Mouse (Mus musculus): ENCODE data around the gene Wfdc12. TPM values are rescaled to one million over a fixed set of nuclear protein-coding genes. Genes with fewer than 3 reads are reported as not detected.

Gene Wfdc12
- polyA plus RNA-seq, 1 experiment from 2014 or later: not detected

DNA sequence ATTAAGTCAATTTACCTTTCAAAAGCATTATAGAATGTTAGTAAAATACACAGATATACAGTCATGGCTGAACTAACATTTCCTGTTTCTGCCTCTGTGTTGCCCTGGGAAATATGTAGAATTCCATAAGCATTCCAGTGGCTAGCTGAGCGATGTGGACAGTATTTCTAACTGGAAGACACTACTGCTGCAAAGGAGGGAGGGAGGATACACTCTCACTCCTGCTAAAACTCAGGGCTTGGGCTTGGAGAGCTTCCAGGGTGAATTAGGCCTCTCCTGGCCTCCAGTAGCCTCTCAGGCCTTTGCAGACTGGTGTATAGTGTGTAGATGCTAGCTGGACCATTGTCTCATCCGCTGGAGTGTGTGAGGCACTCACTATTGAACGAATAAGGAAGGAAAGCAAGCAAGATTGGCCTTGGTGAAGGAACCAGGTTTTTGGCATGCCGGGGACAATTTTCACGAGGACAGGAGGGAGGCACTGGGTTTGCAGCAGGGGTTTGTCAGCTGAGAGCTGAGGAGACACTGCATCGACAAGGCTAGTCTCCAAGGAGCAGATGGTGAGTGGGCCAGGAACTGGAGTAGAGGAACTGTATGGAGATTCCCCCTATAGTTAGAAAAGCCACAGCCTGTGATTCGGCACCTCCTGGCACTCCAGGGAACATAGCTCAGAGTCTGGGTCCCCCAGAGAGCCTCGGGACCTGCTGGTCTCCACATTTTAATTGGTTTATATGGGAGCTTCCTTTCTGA lies 15.6 kb downstream of the Wfdc12 start:
- Histone ChIP-seq H3K4me2 (no peak overlapping the region), H3K27ac (no peak overlapping the region), H3K36me3 (ENCODE audit: poor library complexity, severe bottlenecking) (no peaks in the 10 kb centered on the region), H3K27me3 (peaks cover 31% of the 10 kb centered on the region), H3K4me3 (no peak overlapping the region), H3K9me3 (replicated peaks) (no peaks in the 10 kb centered on the region), H3K9ac (no peak overlapping the region), H3K4me1 (peaks cover 16% of the 10 kb centered on the region)
- 76% methylated on average over 8 of the region's 8 CpGs for WGBS
- no peak for ATAC-seq

- H3K36me3 ChIP-seq (ENCODE audit: poor library complexity, severe bottlenecking): no peaks in the 10 kb centered on the region
- no peak overlapping the region for H3K9ac ChIP-seq
- H3K4me3 ChIP-seq: no peak overlapping the region
- H3K9me3 ChIP-seq (replicated peaks): no peaks in the 10 kb centered on the region
- no peak overlapping the region for H3K4me2 ChIP-seq
- 81% methylated on average over 3 of the region's 3 CpGs for WGBS
- peaks cover 20% of the 10 kb centered on the region for H3K4me1 ChIP-seq
- H3K27me3 ChIP-seq: peaks cover 45% of the 10 kb centered on the region
- ATAC-seq: no peak
- no peak overlapping the region for H3K27ac ChIP-seq
These were observed 17.0 kb downstream of the Wfdc12 start for GRCm38 (mm10) chr2:164173394-164173793.

DNA sequence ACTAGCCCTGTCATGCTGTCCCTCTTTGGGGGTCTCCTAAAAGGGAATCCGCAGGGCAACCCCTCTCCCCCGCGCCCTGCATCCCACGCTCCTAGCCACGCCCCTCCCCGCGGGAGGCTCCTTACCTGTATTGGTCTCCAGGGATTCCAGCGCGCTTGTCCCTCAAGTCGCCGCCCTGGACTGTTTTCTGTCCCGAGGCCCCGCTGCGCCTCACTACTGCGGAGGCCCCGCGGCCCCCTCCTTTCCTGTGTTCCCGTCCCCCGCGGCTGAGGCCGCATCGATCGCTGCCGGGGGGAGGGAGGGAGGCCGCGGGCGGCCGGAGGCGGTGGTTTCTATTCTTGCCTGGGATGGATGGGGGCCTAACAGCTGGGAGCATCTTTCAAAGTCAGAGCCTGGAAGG lies 19.5 kb downstream of the Wfdc12 start, which contains the start of gene Kcns1:
TSS of gene Kcns1 (minus strand) at position 212 of the 400 bp plus-strand sequence.
- peak within 1 kb of the TSS; percentile 66 for H3K4me2 ChIP-seq
- H3K27ac ChIP-seq: no peak within 1 kb of the TSS
- H3K4me3 ChIP-seq: peak within 1 kb of the TSS; percentile 38
- H3K9me3 ChIP-seq (replicated peaks): no peaks in the 10 kb centered on the region
- H3K36me3 ChIP-seq (ENCODE audit: poor library complexity, severe bottlenecking): no peaks in the 10 kb centered on the region
- no peak for ATAC-seq
- H3K27me3 ChIP-seq: peaks cover 70% of the 10 kb centered on the region
- H3K9ac ChIP-seq: peak within 1 kb of the TSS; percentile 48
- peaks cover 28% of the 10 kb centered on the region for H3K4me1 ChIP-seq
- 2% methylated on average over 29 of the region's 29 CpGs for WGBS

GRCm38 (mm10) chr2:164170326-164170725 lies 20.1 kb downstream of the Wfdc12 start:
- ATAC-seq: no peak
- no peak overlapping the region for H3K9ac ChIP-seq
- peak overlapping the region; percentile 66 for H3K4me2 ChIP-seq
- H3K27me3 ChIP-seq: peaks cover 76% of the 10 kb centered on the region
- H3K4me1 ChIP-seq: peaks cover 28% of the 10 kb centered on the region
- H3K27ac ChIP-seq: no peak overlapping the region
- H3K9me3 ChIP-seq (replicated peaks): no peaks in the 10 kb centered on the region
- H3K4me3 ChIP-seq: peak overlapping the region; percentile 38
- 1% methylated on average over 11 of the region's 11 CpGs for WGBS
- H3K36me3 ChIP-seq (ENCODE audit: poor library complexity, severe bottlenecking): no peaks in the 10 kb centered on the region

GRCm38 (mm10) chr2:164168571-164168946 lies 21.8 kb downstream of the Wfdc12 start:
- H3K4me1 ChIP-seq: peaks cover 28% of the 10 kb centered on the region
- no peak overlapping the region for H3K9ac ChIP-seq
- ATAC-seq: peak; percentile 63
- no peaks in the 10 kb centered on the region for H3K36me3 ChIP-seq (ENCODE audit: poor library complexity, severe bottlenecking)
- H3K4me2 ChIP-seq: peak overlapping the region; percentile 55
- H3K27me3 ChIP-seq: peaks cover 81% of the 10 kb centered on the region
- H3K4me3 ChIP-seq: peak overlapping the region; percentile 35
- H3K9me3 ChIP-seq (replicated peaks): no peaks in the 10 kb centered on the region
- no peak overlapping the region for H3K27ac ChIP-seq
- 12% methylated on average over 42 of the region's 42 CpGs for WGBS

DNA sequence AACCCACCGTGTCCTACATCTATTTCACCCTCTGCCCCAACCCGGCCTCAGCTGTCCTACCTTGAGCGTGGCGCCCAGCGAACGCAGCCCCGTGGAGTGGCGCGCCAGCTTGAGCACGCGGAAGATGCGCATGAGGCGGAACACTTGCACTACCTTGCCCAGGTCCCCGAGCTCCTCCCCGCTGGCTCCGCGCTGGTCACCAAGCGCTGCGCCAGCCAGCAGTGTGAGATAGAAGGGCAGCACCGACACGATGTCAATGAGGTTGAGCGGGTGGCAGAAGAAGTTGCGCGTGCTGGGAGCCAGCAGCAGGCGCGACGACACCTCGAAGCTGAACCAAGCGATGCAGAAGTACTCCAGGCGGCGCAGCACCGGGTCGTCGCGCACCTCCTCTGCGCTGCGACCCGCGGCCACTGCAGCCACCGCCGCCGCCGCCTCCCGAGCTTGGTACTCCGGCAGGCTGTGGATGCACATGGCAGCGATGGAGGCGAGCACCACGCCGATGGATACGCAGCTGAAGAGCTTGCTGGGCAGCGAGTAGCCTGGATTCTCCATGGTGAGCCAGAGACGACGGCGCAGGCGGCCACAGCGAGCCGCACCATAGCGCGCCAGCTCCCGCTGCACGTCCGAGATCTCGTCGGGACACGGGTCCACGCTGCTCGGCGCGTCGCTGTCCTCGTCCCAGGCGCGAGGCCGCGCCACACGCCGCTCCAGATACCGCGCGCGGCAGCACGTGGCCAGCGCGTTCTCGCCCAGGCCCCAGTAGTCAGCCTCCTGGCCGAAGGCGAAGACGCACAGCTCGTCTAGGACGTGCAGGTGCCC lies 22.4 kb downstream of the Wfdc12 start:
- H3K9me3 ChIP-seq (replicated peaks): no peaks in the 10 kb centered on the region
- H3K36me3 ChIP-seq (ENCODE audit: poor library complexity, severe bottlenecking): no peaks in the 10 kb centered on the region
- peak; percentile 67 for ATAC-seq
- H3K4me1 ChIP-seq: peaks cover 28% of the 10 kb centered on the region
- WGBS: 10% methylated on average over 90 of the region's 90 CpGs
- no peak overlapping the region for H3K9ac ChIP-seq
- peak overlapping the region; percentile 55 for H3K4me2 ChIP-seq
- H3K27ac ChIP-seq: no peak overlapping the region
- peak overlapping the region; percentile 35 for H3K4me3 ChIP-seq
- H3K27me3 ChIP-seq: peaks cover 79% of the 10 kb centered on the region

DNA sequence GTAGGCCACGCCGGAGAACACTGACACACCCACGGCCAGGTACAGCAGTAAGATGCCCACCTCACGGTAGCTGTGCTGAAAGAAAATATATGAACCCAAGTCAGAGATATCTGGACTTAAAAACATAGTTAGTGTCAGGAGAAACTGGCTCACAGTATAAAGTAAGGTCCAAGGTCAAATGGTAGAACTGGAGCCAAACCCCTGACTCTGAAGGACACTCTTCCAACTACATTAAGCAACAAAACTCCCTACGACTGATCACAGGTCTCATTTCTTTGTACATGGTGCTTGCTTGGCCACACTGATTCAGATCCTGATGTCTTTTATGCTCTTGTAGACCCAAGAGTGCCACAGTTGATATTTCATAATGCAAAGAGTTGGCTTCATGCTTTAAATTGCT lies 25.5 kb downstream of the Wfdc12 start:
- 93% methylated on average over 5 of the region's 5 CpGs for WGBS
- no peaks in the 10 kb centered on the region for H3K36me3 ChIP-seq (ENCODE audit: poor library complexity, severe bottlenecking)
- no peak for ATAC-seq
- H3K27me3 ChIP-seq: peaks cover 51% of the 10 kb centered on the region
- H3K9ac ChIP-seq: no peak overlapping the region
- no peak overlapping the region for H3K27ac ChIP-seq
- peaks cover 12% of the 10 kb centered on the region for H3K4me1 ChIP-seq
- no peak overlapping the region for H3K4me3 ChIP-seq
- no peak overlapping the region for H3K4me2 ChIP-seq
- H3K9me3 ChIP-seq (replicated peaks): no peaks in the 10 kb centered on the region

GRCm38 (mm10) chr2:164161515-164162055 lies 28.8 kb downstream of the Wfdc12 start:
- no peaks in the 10 kb centered on the region for H3K9me3 ChIP-seq (replicated peaks)
- H3K27me3 ChIP-seq: peaks cover 18% of the 10 kb centered on the region
- peaks cover 5% of the 10 kb centered on the region; the same call in 1 of the 2 replicates for H3K36me3 ChIP-seq (ENCODE audit: poor library complexity, severe bottlenecking)
- H3K4me3 ChIP-seq: no peak overlapping the region
- no peak overlapping the region for H3K9ac ChIP-seq
- H3K4me2 ChIP-seq: no peak overlapping the region
- no peak for ATAC-seq
- H3K27ac ChIP-seq: no peak overlapping the region
- H3K4me1 ChIP-seq: no peaks in the 10 kb centered on the region
- 90% methylated on average over 11 of the region's 11 CpGs for WGBS

DNA sequence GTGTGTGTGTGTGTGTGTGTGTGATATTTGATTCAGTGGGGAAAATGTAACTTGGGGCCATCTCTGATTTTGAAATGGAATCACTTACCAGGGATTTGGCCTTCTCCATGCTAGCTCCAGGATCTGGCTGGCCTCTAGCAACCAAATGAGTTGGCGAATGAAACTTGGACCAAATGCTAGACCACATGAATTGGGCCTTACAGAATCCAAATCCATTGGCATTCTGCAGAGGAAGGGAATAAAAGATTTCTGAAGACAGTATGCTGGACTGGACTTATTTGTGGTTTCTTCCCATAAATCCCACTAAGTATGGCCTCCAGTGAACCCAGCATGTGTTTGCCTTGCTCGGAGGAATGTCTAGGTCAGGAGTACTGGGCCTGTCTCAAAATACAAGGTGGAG lies 31.6 kb downstream of the Wfdc12 start:
- Histone ChIP-seq H3K4me1 (no peaks in the 10 kb centered on the region), H3K27me3 (no peaks in the 10 kb centered on the region), H3K27ac (no peak overlapping the region), H3K4me3 (no peak overlapping the region), H3K36me3 (ENCODE audit: poor library complexity, severe bottlenecking) (peaks cover 20% of the 10 kb centered on the region), H3K4me2 (no peak overlapping the region), H3K9ac (no peak overlapping the region), H3K9me3 (replicated peaks) (no peaks in the 10 kb centered on the region)
- 100% methylated on average over 2 of the region's 2 CpGs for WGBS
- no peak for ATAC-seq

DNA sequence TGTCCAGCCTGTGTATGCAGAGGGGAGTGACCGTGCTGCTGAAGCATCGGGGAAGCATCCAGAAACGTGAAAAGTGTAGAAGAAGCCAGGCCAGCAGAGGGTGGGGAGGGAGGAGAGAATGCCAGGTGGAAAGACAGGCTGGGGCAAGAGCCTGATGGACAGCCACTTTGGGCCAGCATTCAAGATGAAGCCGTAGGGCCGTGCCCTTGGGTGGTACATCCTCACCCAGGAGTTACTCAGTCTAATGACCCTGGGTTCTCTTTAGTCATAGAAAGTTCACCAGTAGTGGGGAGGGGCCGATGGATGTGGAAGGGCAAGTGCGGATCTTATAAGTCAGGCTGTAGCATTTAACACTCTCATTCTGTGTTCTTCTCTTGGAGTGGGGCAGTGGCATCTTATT lies 34.2 kb downstream of the Wfdc12 start:
- no peaks in the 10 kb centered on the region for H3K9me3 ChIP-seq (replicated peaks)
- no peak overlapping the region for H3K27ac ChIP-seq
- H3K4me3 ChIP-seq: no peak overlapping the region
- H3K9ac ChIP-seq: no peak overlapping the region
- no peaks in the 10 kb centered on the region for H3K27me3 ChIP-seq
- peaks cover 47% of the 10 kb centered on the region for H3K36me3 ChIP-seq (ENCODE audit: poor library complexity, severe bottlenecking)
- ATAC-seq: no peak
- H3K4me2 ChIP-seq: no peak overlapping the region
- WGBS: 85% methylated on average over 7 of the region's 7 CpGs
- H3K4me1 ChIP-seq: no peaks in the 10 kb centered on the region

DNA sequence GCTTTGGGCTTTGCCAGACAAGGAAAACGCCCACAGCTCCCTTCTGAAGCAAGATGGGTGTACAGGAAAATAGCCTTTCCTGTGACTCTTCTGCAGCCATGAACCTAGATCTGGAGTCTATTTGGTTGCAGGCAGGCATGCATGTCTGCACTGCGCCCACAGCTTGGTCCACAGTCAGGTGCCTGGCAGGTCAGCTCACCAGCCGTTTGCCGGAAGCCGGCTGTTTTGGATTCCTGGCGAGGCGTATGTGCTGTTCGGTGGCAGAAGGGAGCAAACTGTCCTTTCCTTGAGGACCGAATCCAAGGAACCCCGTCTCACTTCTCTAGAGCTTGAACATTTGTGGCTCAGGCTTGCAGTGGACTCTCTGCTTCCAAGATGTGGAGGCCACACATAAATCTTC lies 36.4 kb downstream of the Wfdc12 start:
- no peaks in the 10 kb centered on the region; the same call in 1 of the 2 replicates for H3K4me1 ChIP-seq
- no peak for ATAC-seq
- H3K27me3 ChIP-seq: no peaks in the 10 kb centered on the region
- no peak overlapping the region for H3K4me3 ChIP-seq
- no peak overlapping the region for H3K9ac ChIP-seq
- H3K9me3 ChIP-seq (replicated peaks): no peaks in the 10 kb centered on the region
- 94% methylated on average over 10 of the region's 10 CpGs for WGBS
- H3K27ac ChIP-seq: no peak overlapping the region
- H3K36me3 ChIP-seq (ENCODE audit: poor library complexity, severe bottlenecking): peaks cover 47% of the 10 kb centered on the region
- no peak overlapping the region for H3K4me2 ChIP-seq

DNA sequence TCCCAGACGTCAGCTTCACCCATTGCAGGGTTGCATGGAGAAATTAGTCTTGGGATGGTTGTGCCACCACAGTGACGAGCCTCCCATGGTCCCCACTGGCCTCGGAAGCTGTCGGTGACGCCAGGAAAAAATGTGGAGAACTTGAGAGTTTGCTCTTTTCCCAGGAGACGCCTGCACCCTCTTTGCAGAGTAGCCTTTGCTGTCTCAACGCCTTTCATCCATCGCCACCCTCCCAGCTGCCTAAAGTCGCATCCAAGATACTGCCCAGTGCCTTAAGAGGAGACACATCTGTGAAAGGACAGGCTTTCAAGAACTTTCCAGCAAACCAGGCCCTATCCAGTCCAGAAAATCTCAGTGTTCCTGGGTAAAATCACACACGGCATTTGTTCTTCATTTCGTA lies 38.1 kb downstream of the Wfdc12 start:
- H3K9ac ChIP-seq: no peak overlapping the region
- H3K36me3 ChIP-seq (ENCODE audit: poor library complexity, severe bottlenecking): peaks cover 47% of the 10 kb centered on the region
- H3K4me2 ChIP-seq: no peak overlapping the region
- H3K27me3 ChIP-seq: no peaks in the 10 kb centered on the region
- H3K27ac ChIP-seq: no peak overlapping the region
- no peaks in the 10 kb centered on the region for H3K9me3 ChIP-seq (replicated peaks)
- 94% methylated on average over 11 of the region's 11 CpGs for WGBS
- H3K4me3 ChIP-seq: no peak overlapping the region
- no peak for ATAC-seq
- no peaks in the 10 kb centered on the region; the same call in 1 of the 2 replicates for H3K4me1 ChIP-seq

Data from forebrain, embryonic 13.5 days (tissue).